9 mouse cellular contexts compared by ENCODE assay signal in the genomic region with DNA sequence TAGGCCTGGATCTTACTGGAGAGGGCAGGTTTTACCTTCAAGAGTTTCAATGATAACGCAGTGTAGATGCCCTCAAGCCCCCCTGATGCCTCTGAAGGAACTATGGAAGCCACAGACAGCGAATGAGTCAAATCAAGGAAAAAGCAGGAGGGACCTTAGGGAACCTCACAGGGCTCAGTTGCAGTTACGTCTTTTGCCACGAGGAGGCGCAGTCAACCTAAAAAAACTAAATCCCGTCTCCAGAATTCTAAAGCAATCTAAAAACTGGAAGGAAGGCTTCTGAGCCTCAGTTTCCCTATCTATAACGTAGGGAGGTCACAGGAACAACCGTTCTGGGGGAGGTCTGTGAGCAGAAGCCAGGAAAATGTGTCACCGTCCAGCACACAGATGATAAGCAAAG. TPM values are rescaled to one million over a fixed set of nuclear protein-coding genes. Genes with fewer than 3 reads are reported as not detected.
DNase-seq lines count a peak whose midpoint lies in the region; ATAC-seq lines count a peak whose summit lies in the region.
"Had no signal": no experiment of that assay in that cellular context is flagged by ENCODE, and none has a peak within 500 bp of the region (broad histone marks: within the 10 kb centered on the region; RNA-seq: fewer than 3 reads in every experiment).

No protein-coding gene starts in this region.

- no peak overlapping the region for H3K4me2 ChIP-seq in intestine, embryonic 14.5 days (ENCODE audit: low read length)
- no peak overlapping the region for H3K4me2 ChIP-seq in intestine, embryonic 15.5 days (replicated peaks)

- no peaks in the 10 kb centered on the region for H3K4me1 ChIP-seq in intestine, embryonic 14.5 days (replicated peaks; ENCODE audit: control insufficient read depth, insufficient read depth, low read length)
- no peaks in the 10 kb centered on the region for H3K4me1 ChIP-seq in intestine, embryonic 15.5 days (replicated peaks)

- H3K9me3 ChIP-seq in intestine, embryonic 14.5 days (ENCODE audit: control insufficient read depth, low read length) = no peaks in the 10 kb centered on the region
- H3K9me3 ChIP-seq in intestine, embryonic 15.5 days = no peaks in the 10 kb centered on the region

- 9% methylated on average over 9 of the region's 9 CpGs for WGBS in intestine, embryonic 14.5 days
- 12% methylated on average over 9 of the region's 9 CpGs for WGBS in intestine, embryonic 15.5 days

- ATAC-seq in intestine, embryonic 14.5 days (replicated peaks; ENCODE audit: low FRiP score, low TSS enrichment, low read depth) = no peak
- ATAC-seq in intestine, embryonic 15.5 days = no peak

- no peak overlapping the region for H3K4me3 ChIP-seq in intestine, embryonic 14.5 days (ENCODE audit: low read depth, low read length)
- no peak overlapping the region for H3K4me3 ChIP-seq in intestine, embryonic 15.5 days (replicated peaks)

- peaks cover 15% of the 10 kb centered on the region for H3K27me3 ChIP-seq in intestine, embryonic 14.5 days (replicated peaks; ENCODE audit: control insufficient read depth, insufficient read depth, low read length)
- H3K27me3 ChIP-seq in intestine, embryonic 15.5 days (replicated peaks) = peaks cover 10% of the 10 kb centered on the region

- H3K27ac ChIP-seq in intestine, embryonic 14.5 days (ENCODE audit: low read depth) = no peak overlapping the region
- H3K27ac ChIP-seq in intestine, embryonic 15.5 days = no peak overlapping the region

- H3K9ac ChIP-seq in intestine, embryonic 14.5 days (ENCODE audit: low read length) = no peak overlapping the region
- H3K9ac ChIP-seq in intestine, embryonic 15.5 days = no peak overlapping the region

- peak; percentile 92 for DNase-seq in intestine, embryonic 14.5 days (ENCODE audit: low spot score)
- peak; percentile 73 to 74 for DNase-seq in B cell, adult 2 months
- peak; percentile 85 for DNase-seq in NIH3T3 (ENCODE audit: low read depth)
- peak; percentile 77 for DNase-seq in embryo, embryonic 10 days (ENCODE audit: low spot score)
- peak; percentile 64 for DNase-seq in kidney, postnatal 14 days
- DNase-seq in lung, postnatal 25 days (ENCODE audit: low spot score) = peak; percentile 57
- DNase-seq in thymus, postnatal 25 days = peak; percentile 52

- no peaks in the 10 kb centered on the region for H3K36me3 ChIP-seq in intestine, embryonic 14.5 days (ENCODE audit: control insufficient read depth, insufficient read depth, low read length)
- no peaks in the 10 kb centered on the region for H3K36me3 ChIP-seq in intestine, embryonic 15.5 days

RNA-seq across cellular contexts. Expression of gene Cilp2, which starts 13.3 kb away (rescaled TPM):
- polyA plus RNA-seq in intestine, embryonic 14.5 days (2014; fragmentation: Nextera tagmentation; extraction: Ambion mirVana) = 0.44 and 0.57 TPM in 2 replicates
- 0.48 and 0.65 TPM in 2 replicates for polyA plus RNA-seq in intestine, embryonic 15.5 days (2015; fragmentation: Nextera tagmentation; extraction: Ambion mirVana)
- polyA plus RNA-seq: liver, embryonic 16.5 days had no signal

RNA-seq across cellular contexts. Expression of gene Tssk6, which starts 27.8 kb away (rescaled TPM):
- polyA plus RNA-seq in intestine, embryonic 14.5 days (2014; fragmentation: Nextera tagmentation; extraction: Ambion mirVana) = 3.3 and 4.0 TPM in 2 replicates
- 2.8 and 3.4 TPM in 2 replicates for polyA plus RNA-seq in intestine, embryonic 15.5 days (2015; fragmentation: Nextera tagmentation; extraction: Ambion mirVana)

RNA-seq across cellular contexts. Expression of gene Ndufa13, which starts 28.2 kb away (rescaled TPM):
- 215 and 222 TPM in 2 replicates for polyA plus RNA-seq in intestine, embryonic 14.5 days (2014; fragmentation: Nextera tagmentation; extraction: Ambion mirVana)
- 212 and 213 TPM in 2 replicates for polyA plus RNA-seq in intestine, embryonic 15.5 days (2015; fragmentation: Nextera tagmentation; extraction: Ambion mirVana)

RNA-seq across cellular contexts. Expression of gene Yjefn3, which starts 28.4 kb away (rescaled TPM):
- 4.1 and 5.0 TPM in 2 replicates for polyA plus RNA-seq in intestine, embryonic 14.5 days (2014; fragmentation: Nextera tagmentation; extraction: Ambion mirVana)
- polyA plus RNA-seq in intestine, embryonic 15.5 days (2015; fragmentation: Nextera tagmentation; extraction: Ambion mirVana) = 3.9 and 4.2 TPM in 2 replicates

RNA-seq across cellular contexts. Expression of gene Pbx4, which starts 41.9 kb away (rescaled TPM):
- 5.7 and 6.3 TPM in 2 replicates for polyA plus RNA-seq in intestine, embryonic 14.5 days (2014; fragmentation: Nextera tagmentation; extraction: Ambion mirVana)
- polyA plus RNA-seq in intestine, embryonic 15.5 days (2015; fragmentation: Nextera tagmentation; extraction: Ambion mirVana) = 3.5 and 3.9 TPM in 2 replicates
